Mouse (Mus musculus) right cerebral cortex, postnatal 4 days (tissue): ENCODE data around the gene Smo.

ENCODE experiments used
- DNase-seq: peaks from one replicate; pipeline ENCODE4 v3.0.0-alpha.2; 2022

Gene Smo

DNA sequence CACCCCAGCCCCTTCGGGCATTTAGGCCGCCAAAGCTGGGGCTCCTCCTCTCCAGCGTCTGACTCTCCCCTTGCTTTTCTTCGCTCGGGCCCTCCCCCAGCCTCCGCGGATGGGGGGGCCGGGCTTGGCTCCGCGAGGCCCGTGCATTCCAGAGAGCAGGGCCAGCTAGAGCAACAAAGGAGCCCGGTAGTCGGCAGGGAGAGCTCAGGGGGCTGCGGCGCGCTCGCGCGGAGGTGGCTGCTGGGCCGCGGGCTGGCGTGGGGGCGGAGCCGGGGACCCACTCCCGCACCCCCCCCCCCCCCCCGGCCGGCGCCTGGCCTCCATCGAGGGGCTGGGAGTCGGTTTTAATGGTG is at the start of gene Smo:
TSS of gene Smo (plus strand) at position 168 of the 353 bp plus-strand sequence.
- peak; percentile 59 for DNase-seq

DNA sequence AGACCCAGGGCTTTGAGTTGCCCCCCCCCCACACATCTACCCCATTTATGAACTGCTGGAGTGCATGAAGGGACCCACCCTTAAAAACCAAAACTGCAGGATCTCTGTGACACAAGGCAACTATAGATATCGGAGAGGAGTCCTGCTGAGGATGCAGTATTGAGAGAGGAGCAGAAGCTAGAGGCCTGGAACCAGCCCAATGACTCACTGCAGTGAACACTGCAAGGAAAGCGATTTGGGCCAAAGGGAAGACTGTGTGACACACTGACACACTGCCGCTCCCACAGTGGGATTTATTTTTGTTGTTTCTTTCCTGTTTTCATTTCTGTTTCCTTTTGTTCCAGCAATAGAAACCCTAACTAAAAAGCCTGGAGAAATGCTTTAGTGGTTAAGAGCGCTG is 49.4 kb upstream of the Smo start:
- DNase-seq: no peak

DNA sequence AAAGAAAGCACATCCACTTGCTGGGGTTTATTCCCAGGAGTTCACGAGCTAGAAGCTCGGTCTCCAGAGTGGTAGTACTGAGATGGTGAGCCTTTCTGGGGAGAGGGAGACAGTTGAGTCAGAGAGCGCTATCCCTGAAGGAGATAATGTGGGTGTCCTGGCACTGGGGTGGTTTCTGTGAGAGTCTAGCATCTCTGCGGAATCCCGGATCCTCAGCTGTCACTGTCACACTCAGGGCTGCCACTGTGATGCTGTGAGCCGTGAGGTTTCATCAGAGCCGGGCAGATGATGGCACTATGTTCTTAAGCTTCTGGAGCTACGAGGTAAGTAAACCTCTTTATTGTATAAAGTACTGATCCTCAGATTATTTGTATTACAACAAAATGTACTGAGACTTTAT is 45.8 kb upstream of the Smo start:
- no peak for DNase-seq

DNA sequence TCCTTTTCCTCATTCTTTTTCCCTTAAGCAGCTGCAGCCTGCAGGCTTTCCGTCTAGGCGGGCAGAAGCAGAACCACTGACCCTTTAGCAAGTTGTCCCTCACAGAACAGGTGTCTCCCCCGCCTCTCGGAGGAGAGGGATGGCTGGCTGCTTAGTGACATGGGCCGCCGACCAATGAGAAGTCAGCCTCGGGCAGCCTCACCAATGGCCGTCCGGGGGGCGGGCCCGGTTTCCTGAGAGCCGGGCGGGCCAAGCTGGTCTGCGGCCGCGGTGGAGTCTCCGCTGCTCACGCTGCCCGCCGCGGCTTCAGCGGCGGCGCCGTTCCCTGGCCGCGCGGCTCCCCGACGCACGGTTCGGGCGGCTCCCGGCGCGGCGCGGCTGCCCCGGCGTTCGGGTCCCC is 41.4 kb upstream of the Smo start, which contains the start of gene Tspan33:
TSS of gene Tspan33 (plus strand) at position 270 of the 400 bp plus-strand sequence.
- peak; percentile 88 for DNase-seq

DNA sequence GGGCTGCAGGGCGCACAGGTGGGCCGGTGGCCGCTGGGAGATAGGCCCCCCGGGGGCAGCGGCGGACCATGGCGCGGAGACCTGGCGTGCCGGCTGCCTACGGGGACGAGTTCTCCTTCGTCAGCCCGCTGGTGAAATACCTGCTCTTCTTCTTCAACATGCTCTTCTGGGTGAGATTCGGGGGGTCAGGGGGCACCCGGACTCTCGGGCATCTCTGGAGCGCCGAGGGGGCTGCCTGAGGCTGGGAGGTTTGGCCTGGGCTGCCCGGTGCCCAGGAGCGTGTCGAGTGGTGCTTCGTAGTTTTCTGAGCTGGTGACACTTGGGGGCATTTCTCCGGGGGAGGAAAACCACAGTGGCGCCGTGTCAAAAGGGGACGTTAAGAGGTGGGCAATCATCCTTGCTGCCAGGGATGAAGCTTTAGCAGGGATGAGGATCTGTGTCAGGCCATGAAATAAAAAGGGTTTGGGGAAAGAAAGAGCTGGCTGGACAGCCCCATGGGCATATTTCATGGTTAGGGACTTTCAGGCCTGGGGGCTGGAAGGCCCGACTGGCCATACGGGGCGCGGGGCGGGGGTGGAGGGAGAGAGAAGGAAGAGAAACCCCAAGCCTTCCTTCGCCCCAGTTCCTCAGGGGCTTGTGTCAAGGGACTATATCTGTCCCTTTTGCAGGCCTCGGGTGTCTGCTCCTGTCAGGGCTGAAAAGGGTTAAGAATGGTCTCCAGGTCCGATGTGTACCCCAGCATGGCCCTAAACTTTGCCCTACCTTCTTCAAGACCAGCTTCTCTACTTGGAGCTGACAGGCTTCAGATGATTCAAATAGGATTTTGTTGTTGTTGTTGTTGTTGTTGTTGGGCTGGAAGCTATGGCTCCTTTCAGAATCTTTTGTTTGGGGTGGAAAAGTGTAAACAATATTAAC is 40.7 kb upstream of the Smo start:
- no peak for DNase-seq

DNA sequence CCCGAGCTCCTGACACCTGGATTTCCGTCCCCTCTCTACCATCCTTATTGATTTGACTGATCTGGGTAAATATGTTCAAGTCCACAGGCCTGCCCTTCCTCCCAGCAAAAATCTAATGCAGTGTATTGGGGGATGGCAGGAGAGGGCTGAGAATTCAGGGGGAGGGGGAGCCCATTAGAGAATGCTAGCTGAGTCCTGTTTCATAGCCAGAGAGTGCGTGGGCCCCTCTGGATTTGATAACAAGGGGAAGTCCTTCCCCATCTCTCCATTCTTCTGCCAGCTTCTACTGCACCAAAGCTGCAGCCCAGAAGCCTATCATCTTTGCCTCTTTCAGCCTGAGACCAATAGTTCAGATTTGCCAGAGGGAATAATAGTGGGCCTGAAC is 40.0 kb upstream of the Smo start:
- DNase-seq: no peak

DNA sequence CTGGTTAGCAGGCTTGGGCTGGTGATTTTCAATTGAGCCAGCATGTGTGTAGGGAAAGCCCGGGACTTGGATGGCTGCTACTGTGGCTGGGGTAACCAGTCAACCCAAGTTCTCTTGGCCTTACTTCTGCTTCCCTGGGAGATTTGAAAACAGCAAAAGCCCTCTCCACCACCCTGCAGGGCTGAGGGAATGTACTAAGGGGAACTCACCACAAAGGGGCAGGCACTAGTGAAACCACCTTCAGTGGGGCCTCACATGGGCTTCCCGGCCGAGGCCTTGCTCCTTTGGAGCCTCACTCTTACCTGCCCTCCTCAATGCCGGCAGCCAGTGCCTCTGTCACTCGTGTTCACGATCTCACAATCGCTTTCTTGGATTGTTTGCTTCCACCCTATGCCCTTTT is 39.3 kb upstream of the Smo start:
- DNase-seq: no peak

DNA sequence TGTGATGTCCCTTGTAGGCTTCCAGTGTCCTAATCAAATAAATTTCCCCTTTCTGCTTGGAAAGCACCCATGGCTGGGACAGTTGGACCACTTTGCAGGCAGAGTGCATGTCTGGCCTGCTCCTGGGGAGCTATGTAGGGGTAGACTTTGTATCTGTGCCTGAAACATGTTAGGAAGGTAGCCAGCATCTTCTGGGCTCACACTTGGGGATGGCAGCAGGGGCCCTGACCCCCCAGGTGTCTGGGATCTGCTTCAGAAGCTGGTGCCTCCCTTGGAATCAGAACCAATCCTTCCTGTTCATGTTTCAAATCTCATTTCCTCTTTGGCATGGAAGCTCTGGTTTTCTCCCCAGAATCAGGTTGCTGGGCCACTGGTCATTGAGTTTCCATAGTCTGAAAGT is 38.2 kb upstream of the Smo start:
- DNase-seq: no peak

DNA sequence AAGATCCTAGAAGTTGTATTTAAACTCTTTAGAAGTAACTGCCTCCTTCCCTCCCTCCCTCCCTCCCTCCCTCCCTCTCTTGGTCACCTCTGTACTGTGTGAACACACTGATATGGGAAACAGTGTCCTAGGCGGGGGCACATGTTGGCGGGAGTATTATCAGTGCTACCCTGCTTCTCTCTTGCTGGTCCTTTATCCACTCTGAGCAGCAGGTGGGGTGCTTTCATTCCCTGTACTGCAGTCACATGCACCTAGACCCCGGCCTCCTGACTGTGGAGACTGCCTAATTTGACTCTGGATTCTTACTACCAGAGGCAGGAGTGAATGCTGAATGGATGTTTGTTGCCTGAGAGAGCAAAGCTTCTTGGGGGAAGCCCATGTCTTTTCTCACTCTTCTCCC is 37.8 kb upstream of the Smo start:
- DNase-seq: no peak

DNA sequence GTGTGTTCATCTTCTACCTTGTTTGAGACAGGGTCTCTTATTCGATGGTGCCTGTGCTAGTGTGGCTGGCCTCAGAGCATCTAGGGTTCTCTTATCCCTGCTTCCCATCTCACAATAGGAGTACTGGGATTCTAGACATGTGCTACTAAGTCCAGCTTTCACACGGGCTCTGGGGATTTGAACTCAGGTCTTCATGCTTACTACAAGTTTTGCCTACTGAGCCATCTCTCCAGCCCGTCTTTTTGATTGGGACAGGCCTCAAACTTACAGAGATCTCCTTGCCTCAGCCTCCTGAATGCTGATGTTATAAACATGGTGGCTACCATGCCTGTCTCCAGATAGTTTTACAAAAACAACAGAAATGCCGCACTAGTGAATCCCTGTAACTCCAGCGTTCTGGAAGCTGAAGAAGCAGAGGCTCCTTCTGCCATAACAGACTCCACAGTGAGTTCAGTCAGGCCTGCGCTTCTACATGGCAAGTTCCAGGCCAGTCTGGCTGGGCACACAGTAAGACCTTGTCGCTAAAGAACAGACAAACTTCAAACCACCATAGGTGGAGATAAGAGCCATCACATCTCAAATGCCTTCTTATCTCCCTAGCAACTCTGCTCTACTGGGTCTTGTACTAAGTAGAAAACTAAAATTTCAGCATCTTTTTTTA is 36.1 kb upstream of the Smo start:
- no peak for DNase-seq

DNA sequence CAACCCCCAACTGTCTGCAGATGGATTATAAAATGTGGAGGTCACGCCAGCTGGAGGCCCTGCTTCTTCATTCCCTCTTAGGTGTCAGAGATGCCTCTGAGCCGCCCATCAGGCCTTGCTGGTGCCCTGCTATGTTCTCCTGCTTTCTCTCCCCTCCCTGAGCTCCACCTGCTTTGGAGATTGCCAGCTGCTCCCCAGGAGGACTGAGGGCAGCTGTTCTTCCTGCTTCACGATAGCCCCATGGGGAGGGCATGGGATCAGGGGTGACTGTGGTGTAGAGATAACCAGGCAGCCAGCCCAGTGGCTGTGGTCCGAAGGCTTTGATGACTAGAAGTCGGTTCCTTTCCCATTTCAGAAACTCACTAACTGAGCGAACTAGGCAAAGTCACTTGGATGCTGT is 34.3 kb upstream of the Smo start:
- DNase-seq: no peak

DNA sequence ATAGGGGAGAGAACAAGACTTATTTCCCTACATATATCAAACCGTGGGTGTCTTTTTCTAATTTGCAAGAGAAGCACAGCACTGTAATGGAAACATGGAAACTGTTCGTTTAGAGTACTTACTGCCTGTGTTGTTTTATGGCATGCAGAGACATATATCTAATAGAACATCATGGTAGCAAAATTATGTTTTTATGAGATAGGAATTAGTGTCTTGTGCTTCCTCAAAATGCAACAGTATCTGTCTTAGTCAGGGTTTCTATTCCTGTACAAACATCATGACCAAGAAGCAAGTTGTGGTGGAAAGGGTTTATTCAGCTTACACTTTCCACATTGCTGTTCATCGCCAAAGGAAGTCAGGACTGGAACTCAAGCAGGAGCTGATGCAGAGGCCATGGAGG is 33.2 kb upstream of the Smo start:
- DNase-seq: no peak

DNA sequence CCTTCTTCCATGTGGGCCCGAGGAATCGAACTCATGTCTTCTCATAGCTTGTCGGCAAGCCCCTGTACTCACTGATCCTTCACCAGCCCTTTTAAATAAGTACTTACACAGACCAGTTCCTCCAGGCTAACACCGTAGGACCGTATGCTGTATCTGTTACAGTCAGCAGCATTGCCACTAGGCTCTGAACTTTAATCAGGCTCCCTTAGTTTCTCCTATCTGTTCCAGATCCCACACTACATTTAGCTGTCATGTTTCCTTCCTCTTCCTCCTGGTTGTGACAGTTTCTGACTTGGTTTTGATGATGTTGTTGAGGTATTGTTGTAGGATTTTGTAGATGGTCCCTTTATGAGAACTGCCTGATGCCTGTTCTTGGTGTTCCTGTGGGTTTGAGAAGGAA is 31.2 kb upstream of the Smo start:
- no peak for DNase-seq

DNA sequence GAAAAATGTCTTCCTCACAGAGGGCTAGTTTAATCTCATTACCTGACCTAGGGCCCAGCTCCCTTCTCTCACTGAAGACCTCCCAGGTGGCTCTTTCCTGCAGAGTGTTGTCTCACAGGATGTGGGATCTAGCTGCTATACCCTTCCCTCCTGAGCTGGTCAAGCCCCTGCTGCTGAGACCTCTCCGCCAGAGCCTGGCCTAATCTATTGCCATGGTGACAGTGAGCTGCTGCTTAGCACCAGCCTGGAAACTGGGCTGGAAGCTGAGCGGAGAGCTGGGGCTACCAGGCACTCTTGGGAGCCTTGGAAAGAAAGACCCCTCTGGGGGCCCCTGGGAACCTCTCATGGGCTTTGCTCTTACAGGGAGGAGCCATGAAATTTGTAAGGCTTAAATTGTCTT is 27.4 kb upstream of the Smo start:
- DNase-seq: no peak

DNA sequence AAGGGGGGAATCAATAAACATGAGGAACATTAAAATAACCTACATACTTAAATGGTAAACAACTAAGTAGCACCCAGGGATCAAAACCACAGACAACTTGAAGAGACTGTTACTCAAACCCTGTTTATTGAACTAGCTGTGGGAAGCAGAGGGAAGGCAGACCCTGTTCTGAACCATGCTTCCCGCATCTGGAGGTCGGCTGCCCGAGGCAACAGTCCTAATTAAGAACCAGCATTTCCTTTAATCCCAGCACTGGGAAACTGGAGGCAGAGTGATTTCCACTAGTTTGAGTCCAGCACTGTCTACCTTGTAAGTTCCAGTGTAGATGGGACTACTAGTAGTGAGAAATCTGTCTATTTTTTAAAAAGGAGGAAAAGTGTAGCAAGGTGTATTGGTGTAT is 24.0 kb upstream of the Smo start:
- DNase-seq: no peak

DNA sequence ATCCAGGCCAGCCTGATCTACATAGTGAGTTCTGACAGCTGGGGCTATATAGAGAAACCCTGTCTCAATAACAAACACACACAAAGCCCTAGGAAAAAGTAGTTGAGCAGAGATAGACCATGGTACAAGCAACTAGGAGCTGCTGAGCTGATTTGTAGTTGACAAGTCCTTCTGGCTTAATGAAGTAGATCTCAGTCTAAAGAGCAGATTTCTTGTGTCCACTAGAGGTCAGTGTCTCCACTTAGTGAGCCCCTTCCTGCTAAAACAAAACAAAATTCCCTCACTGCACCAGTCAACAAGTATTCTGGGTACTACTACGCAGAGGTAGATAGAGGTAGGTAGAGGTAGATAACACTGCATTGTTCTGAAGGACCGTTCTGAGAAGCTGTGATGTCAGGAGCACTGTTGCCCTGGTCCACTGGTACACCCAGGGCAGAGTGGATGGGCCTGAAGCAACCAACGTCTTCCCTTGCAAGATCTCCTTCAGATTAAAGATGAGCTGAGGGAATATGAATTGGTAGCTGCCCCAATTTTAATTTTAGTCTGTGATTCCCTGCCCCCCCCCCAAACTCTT is 23.2 kb upstream of the Smo start:
- no peak for DNase-seq

DNA sequence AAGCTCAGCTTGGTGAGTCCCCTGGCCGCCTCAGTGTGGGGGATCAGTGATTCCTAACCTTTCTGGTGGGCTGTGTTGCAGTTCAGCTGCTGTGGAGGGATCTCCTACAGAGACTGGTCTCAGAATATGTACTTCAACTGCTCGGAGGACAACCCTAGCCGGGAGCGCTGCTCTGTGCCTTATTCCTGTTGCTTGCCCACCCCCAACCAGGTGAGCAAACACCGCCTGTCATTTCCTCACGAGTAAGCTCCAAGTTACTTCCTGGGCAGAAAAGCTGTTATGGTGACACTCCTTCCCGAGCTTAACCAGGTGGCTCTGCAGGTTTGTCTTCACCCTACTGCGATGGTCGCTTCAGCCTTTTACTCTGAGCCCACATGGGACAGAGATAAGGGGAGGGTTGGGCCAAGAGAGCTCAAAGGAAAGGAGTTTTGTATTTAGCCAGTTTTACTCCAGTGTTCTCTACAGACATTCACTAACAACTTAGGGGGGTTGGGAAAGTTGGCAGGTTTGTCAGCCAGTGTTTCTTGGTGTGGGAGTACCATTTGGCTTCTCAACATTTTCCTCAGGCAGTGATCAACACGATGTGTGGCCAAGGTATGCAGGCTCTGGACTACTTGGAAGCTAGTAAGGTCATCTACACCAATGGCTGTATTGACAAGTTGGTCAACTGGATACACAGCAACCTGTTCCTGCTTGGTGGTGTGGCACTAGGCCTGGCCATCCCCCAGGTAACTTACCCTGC is 18.5 kb upstream of the Smo start:
- no peak for DNase-seq

DNA sequence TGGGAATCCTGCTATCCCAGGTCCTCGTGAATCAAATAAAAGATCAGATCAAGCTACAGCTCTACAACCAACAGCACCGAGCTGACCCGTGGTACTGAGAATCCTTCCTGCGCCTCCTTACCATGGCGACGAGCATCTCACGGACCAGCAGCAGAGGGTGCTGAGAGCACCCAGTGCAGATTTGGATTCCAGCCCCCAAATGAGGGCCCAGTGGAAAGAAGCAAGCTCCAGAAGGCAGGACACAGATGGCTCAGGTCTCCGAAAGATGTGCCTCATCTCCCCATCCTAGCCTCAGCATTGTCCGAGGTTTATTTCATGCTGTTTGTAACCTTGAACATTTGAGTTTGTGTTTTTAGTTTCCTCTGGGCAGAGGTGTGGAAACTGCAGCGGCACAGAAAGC is 17.8 kb upstream of the Smo start:
- no peak for DNase-seq

DNA sequence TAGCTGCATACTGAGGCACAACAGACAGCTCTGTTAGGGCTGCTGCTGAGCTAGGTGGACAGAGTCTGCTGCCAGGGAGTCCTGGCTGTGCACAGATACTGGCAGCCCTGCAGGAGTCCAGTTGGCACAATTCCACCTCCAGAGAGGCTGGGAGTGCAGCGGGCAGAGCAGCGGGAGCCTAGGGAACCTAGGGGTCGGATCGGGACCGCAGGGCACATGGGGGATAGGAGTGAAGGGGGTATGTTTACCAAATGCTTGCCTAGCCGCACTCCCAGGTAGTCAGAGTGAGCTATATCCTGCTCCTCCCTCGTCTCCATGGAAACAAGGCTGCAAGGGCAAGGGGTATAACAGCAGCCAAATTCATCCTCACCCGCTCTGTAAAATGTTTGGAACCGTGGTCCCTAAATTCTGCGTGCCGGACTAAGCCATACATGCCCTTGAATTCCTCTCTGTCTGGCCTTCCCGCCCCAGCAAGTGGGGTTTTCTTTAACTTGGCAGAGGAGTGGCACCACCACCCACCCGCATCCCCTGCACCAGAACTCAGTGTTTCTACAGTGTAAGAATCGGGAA is 17.3 kb upstream of the Smo start:
- no peak for DNase-seq

DNA sequence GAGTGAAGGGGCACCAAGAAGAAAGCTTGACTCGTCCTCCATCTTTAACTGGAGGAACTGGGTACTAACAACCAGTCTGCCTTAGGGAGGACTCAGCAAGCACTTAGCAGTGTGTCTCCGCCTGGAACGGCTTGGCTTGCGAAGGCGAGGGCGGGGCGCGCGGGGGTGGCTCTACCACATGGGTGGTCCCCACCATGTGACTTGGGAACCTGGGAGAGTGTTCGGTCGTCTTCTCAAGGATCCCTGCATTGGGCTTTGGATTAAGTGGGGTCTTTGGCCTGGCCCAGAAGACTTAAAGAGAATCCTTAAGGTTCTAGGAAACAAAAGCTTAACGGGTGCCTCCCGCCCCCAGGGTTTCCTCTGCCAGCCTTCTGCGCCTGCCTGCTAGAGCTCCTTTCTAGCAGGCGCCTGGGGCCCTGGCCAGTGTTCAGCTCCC is 16.4 kb upstream of the Smo start:
- peak; percentile 72 for DNase-seq

DNA sequence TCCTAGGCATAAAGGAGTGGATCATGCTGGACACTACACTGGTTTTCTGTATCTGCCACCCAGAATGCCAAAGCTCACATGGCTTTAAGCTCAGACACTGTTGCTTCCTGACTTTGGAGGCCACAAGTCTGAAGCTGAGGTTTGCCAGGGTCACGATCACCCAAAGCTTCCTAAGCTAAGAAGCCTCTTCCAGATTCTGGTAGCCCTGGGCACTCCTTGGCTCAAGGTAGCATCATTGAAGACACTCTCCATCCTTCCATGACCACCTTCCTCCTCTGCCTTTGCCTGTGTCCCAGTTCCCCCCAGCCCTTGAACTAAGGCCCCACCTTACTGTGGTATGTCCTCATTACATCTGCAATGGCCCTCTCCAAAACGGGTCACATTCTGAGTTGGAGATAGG is 13.4 kb upstream of the Smo start:
- no peak for DNase-seq

DNA sequence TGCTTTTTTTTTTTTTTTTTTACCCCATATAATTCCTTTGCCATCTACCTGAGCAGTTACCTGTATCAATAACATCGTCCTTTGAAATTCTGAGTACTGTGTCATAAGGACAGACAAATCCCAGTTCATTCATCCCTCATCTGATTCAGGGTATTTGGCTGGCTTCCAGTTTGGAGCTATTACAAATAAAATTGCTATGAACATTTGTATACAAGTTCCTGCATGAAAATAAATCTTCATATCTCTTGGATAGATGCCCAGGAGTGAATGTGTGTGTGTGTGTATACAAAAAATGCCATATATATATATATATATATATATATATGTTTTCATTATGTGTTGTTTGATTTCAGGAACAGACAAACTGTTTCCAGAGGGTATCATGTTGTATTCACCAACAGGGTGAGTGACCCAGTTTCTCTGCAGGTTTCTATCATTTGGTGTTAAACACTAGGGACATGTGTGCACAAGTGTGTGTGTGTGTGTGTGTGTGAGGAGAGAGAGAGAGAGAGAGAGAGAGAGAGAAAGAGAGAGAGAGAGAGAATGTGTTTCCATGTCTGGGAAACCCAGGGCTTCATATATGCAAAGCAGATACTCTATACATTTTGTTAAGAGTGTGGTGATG is 8.6 kb upstream of the Smo start:
- no peak for DNase-seq

DNA sequence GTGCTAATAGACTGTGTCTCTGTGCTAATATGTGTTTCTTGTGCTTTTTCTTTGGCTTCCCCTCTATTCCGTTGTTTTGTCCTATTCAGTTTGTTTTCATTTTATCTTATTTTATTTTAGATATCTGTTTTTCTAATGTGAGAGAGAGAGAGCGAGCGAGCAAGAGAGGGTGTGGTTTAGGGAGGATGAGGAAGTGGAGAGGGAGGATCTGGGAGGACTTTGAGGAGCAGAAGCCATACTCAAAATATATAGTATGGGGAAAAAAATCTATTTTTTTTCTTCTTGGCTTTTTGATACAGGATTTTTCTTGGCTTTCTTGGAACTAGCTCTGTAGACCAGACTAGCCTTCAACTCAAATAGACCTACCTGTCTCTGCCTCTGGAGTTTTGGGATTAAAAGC is 7.3 kb upstream of the Smo start:
- no peak for DNase-seq
